Mouse (Mus musculus) lung, adult 2 months (tissue): ENCODE data around the gene Smc6.

Experiments
- CTCF ChIP-seq: fragments of 200-500 bp; IDR thresholded peaks from 2 replicates; pipeline ENCODE4 v1.5.1; 2011; ENCODE audit warnings: mild to moderate bottlenecking, low read length, control low read depth; ENCODE audit not compliant: insufficient read depth
- POLR2A ChIP-seq: fragments of 200-500 bp; IDR thresholded peaks from 2 replicates; pipeline ENCODE4 v1.6.1; 2011; ENCODE audit warnings: low read depth, mild to moderate bottlenecking, control low read depth, low read length, borderline replicate concordance; ENCODE audit errors: extremely low read depth

DNA sequence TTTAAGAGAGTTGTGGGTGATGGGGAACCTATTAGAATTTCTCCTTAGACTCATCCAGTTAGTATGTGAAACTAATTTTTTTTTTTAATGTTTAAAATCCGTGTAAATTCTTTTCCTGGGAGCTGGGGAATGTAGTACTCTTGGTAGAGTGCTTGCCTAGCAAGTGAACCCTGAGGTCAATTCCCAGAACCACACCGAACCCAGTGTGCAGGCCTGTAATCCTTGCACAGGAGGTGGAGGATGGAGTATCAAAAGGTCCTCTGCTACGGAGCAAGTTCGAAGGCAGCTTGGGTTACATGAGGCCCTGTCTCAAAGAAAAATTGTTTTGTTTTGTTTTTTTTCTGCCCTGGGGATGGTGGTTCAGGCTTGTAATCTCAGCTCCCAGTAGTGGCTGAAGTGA is 1.3 kb downstream of the Smc6 start:
- TF ChIP-seq CTCF (no peak), POLR2A (no peak)
